Mouse (Mus musculus): ENCODE data around the gene Ccdc32. TPM values are rescaled to one million over a fixed set of nuclear protein-coding genes. Genes with fewer than 3 reads are reported as not detected.
A peak's percentile ranks its signal among the peaks of the same experiment; 100 is the strongest.

Ccdc32 gene
- polyA plus RNA-seq, 1 experiment from 2014 or later, result 27.6 TPM

- H3K27me3 ChIP-seq, result peaks cover 48% of the 10 kb centered on the region
- no peak overlapping the region for H3K27ac ChIP-seq
- no peaks in the 10 kb centered on the region for H3K9me3 ChIP-seq (replicated peaks)
- under 1% methylated on average over 33 of the region's 33 CpGs for WGBS
- H3K4me2 ChIP-seq (replicated peaks), result peak overlapping the region; percentile 65
- ATAC-seq (ENCODE audit: low FRiP score), result peak; percentile 79
- peak overlapping the region; percentile 50; the same call in 1 of the 2 replicates for H3K9ac ChIP-seq
- H3K4me1 ChIP-seq, result peaks cover 13% of the 10 kb centered on the region
- no peaks in the 10 kb centered on the region for H3K36me3 ChIP-seq
- H3K4me3 ChIP-seq, result peak overlapping the region; percentile 34
Measured at GRCm38 (mm10) chr2:118972687-118973376, 56.4 kb downstream of the Ccdc32 start.

GRCm38 (mm10) chr2:118972048-118972447, 57.1 kb downstream of the Ccdc32 start:
- Histone ChIP-seq H3K4me2 (replicated peaks) (no peak overlapping the region), H3K36me3 (no peaks in the 10 kb centered on the region), H3K9ac (no peak overlapping the region), H3K4me1 (peaks cover 12% of the 10 kb centered on the region), H3K9me3 (replicated peaks) (no peaks in the 10 kb centered on the region), H3K4me3 (no peak overlapping the region), H3K27me3 (peaks cover 40% of the 10 kb centered on the region), H3K27ac (no peak overlapping the region)
- ATAC-seq (ENCODE audit: low FRiP score), result no peak
- WGBS, result 81% methylated on average over 5 of the region's 5 CpGs

GRCm38 (mm10) chr2:118969585-118970147, 59.5 kb downstream of the Ccdc32 start:
- ATAC-seq (ENCODE audit: low FRiP score), result no peak
- Histone ChIP-seq H3K27me3 (peaks cover 16% of the 10 kb centered on the region), H3K4me2 (replicated peaks) (no peak overlapping the region), H3K27ac (no peak overlapping the region), H3K9ac (no peak overlapping the region), H3K36me3 (no peaks in the 10 kb centered on the region), H3K4me3 (no peak overlapping the region), H3K9me3 (replicated peaks) (no peaks in the 10 kb centered on the region), H3K4me1 (no peaks in the 10 kb centered on the region)
- WGBS, result 85% methylated on average over 11 of the region's 11 CpGs

Other genes with a start within 250 kb of the Ccdc32 start
- 20.9 and 23.9 TPM in 2 replicates for gene Disp2, start 249.7 kb downstream of the Ccdc32 start, polyA plus RNA-seq (2016; fragmentation: Nextera tagmentation; extraction: Ambion mirVana)
- 88.9 and 100 TPM in 2 replicates for gene Knstrn, start 215.4 kb downstream of the Ccdc32 start, polyA plus RNA-seq (2016; fragmentation: Nextera tagmentation; extraction: Ambion mirVana)
- gene Ivd, start 167.4 kb downstream of the Ccdc32 start, polyA plus RNA-seq (2016; fragmentation: Nextera tagmentation; extraction: Ambion mirVana), result 53.8 and 56.8 TPM in 2 replicates
- 6.7 and 6.8 TPM in 2 replicates for gene Bahd1, start 129.0 kb downstream of the Ccdc32 start, polyA plus RNA-seq (2016; fragmentation: Nextera tagmentation; extraction: Ambion mirVana)
- gene Chst14, start 102.9 kb downstream of the Ccdc32 start, polyA plus RNA-seq (2016; fragmentation: Nextera tagmentation; extraction: Ambion mirVana), result 26.9 and 29.6 TPM in 2 replicates
- 5.3 and 5.5 TPM in 2 replicates for gene Rpusd2, start 5.4 kb upstream of the Ccdc32 start, polyA plus RNA-seq (2016; fragmentation: Nextera tagmentation; extraction: Ambion mirVana)
- gene Knl1, start 17.7 kb upstream of the Ccdc32 start, polyA plus RNA-seq (2016; fragmentation: Nextera tagmentation; extraction: Ambion mirVana), result 37.8 and 39.3 TPM in 2 replicates
- gene Rad51, start 83.4 kb upstream of the Ccdc32 start, polyA plus RNA-seq (2016; fragmentation: Nextera tagmentation; extraction: Ambion mirVana), result 31.4 and 33.7 TPM in 2 replicates
- gene Rmdn3, start 127.6 kb upstream of the Ccdc32 start, polyA plus RNA-seq (2016; fragmentation: Nextera tagmentation; extraction: Ambion mirVana), result 45.5 and 45.9 TPM in 2 replicates
- 8.3 and 11.7 TPM in 2 replicates for gene Gchfr, start 138.4 kb upstream of the Ccdc32 start, polyA plus RNA-seq (2016; fragmentation: Nextera tagmentation; extraction: Ambion mirVana)
- gene Gm14137, start 145.1 kb upstream of the Ccdc32 start, polyA plus RNA-seq (2016; fragmentation: Nextera tagmentation; extraction: Ambion mirVana), result 0.96 and 1.1 TPM in 2 replicates
- 46.9 and 53.3 TPM in 2 replicates for gene Zfyve19, start 179.2 kb upstream of the Ccdc32 start, polyA plus RNA-seq (2016; fragmentation: Nextera tagmentation; extraction: Ambion mirVana)
- 22.6 and 23.3 TPM in 2 replicates for gene Dnajc17, start 179.4 kb upstream of the Ccdc32 start, polyA plus RNA-seq (2016; fragmentation: Nextera tagmentation; extraction: Ambion mirVana)
- 0.37 TPM in 1 of 2 replicates, not detected in the other for gene Ppp1r14d, start 200.5 kb upstream of the Ccdc32 start, polyA plus RNA-seq (2016; fragmentation: Nextera tagmentation; extraction: Ambion mirVana)
- 3.0 and 6.4 TPM in 2 replicates for gene Spint1, start 208.0 kb upstream of the Ccdc32 start, polyA plus RNA-seq (2016; fragmentation: Nextera tagmentation; extraction: Ambion mirVana)
- gene Rhov, start 241.9 kb upstream of the Ccdc32 start, polyA plus RNA-seq (2016; fragmentation: Nextera tagmentation; extraction: Ambion mirVana), result 5.8 and 8.2 TPM in 2 replicates

Measured in hindbrain, embryonic 12.5 days (tissue).